Mouse (Mus musculus) left cerebral cortex, adult 8-10 months (tissue): Measurements from ENCODE around the gene Cib3. TPM values are rescaled to one million over a fixed set of nuclear protein-coding genes. Genes with fewer than 3 reads are reported as not detected.

Experiments used
- DNase-seq, 2 experiments: peaks; one replicate each; pipeline ENCODE4 v3.0.0; 2022; ENCODE audit warnings: low spot score in 2 of 2
- total RNA-seq, 4 experiments: library from RNA; stranded (reverse); gene quantifications; 2 replicates each; pipeline ENCODE4 v1.2.4; 2022

Gene Cib3
- total RNA-seq, 4 experiments from 2014 or later: not detected

DNA sequence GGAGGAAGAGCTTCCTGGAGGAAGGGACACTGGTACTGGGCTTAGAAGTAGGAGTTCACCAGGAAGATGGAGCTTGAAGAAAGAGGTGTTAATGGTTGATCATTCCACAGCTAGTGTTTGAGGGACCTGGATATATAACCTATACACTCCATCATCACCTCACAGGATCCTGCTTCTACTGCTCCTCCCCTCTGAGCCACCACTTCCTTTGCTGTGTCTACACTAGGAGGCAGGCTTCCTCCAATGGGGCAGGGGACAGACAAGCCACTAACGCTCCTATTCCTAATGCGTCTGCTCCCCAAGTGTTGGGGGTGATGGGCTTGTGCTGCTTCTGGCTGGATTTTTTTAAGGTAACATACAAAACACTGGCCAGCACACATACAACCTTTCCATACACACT is 1.9 kb downstream of the Cib3 start:
- no peak for DNase-seq

DNA sequence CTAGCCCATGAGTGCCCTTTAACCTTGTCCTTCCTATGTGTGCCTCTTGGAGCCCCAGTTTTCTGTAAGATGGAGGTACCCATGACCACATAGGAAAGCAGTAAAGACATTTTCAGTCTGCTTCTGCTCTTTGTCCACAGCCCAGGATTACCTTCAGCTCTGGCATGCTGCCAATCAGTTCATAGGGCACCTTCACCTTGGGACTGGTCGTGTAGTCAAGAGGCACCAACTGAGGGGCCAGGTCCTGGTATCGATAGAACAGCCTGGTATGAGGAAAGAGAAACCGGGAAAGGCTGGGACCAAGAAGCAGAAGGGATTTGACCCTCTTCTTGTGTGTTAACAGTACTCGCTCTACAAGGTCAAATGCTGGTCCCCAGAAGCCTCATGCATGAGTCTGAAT is 2.4 kb downstream of the Cib3 start:
- no peak for DNase-seq

DNA sequence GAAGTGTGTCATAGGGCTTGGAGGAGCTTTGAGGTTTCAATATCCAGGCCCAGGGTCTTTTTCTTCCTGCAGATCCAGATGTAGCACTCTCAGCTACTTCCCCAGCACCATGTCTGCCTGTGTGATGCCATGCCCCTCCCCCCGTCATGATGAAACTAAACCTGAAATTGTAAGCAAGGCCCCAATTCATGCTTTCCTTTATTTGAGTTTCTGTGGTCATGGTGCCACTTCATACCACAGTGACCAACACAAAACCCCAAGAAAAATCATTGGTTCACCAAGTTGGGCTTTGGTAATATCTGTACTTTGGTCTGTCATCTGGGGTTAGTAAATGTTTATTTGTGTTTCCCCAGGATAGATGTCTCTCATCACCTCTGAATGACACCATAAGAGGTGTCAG is 4.1 kb downstream of the Cib3 start:
- no peak for DNase-seq

DNA sequence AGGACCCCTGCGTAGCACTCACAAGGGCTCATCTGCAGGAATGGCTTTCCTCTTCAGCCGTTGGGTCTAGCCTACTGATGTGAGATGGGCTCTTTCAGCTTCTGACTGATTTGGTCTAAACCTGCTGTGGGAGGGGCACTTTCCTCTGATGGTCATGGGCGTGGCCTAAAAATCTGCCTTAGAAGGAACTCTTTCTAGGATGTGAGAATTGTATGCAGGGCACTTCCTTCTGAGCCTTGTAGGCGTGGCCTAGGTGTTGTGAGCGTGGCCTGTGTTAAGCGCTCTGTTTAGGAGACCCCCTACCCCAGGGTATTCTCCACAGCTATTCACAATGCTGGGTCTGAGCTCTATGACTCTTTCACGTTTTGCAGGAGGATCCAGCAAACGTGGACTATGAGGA is 14.6 kb downstream of the Cib3 start:
- no peak for DNase-seq

DNA sequence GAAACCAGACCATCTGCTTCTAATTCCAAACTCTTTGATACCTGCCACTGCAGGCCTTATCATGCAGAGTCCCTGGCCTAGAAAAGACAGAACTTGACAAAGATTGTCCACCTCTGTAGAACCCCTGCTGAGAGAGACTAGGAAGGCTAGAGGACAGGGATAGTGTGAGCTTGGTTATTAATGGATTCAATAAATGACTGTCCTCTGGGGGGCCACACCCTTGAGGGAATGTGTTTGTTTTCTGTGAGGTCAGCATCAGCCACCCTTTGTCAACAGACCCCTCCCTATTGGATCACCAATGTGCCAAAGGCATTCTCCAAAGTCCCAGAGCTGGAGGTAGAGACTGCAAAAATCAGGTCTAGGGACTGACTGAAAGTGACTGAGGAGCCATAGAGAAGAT is 20.6 kb downstream of the Cib3 start:
- DNase-seq: no peak

DNA sequence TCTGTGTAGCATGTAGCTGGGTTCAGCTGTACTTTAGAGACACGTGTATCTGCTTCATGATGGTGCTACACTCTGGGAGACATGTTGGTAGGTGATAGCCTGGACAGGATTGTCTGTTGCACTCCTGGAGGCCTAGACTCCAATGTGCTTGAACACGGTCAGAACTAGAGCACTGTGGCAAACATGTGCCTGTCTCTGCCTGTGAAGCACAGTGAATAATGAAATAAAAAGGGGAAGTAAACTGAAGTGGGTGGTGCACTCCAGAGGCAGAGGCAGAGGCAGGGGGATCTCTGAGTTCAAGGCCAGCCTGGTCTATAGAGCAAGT is 22.5 kb downstream of the Cib3 start:
- DNase-seq: no peak

DNA sequence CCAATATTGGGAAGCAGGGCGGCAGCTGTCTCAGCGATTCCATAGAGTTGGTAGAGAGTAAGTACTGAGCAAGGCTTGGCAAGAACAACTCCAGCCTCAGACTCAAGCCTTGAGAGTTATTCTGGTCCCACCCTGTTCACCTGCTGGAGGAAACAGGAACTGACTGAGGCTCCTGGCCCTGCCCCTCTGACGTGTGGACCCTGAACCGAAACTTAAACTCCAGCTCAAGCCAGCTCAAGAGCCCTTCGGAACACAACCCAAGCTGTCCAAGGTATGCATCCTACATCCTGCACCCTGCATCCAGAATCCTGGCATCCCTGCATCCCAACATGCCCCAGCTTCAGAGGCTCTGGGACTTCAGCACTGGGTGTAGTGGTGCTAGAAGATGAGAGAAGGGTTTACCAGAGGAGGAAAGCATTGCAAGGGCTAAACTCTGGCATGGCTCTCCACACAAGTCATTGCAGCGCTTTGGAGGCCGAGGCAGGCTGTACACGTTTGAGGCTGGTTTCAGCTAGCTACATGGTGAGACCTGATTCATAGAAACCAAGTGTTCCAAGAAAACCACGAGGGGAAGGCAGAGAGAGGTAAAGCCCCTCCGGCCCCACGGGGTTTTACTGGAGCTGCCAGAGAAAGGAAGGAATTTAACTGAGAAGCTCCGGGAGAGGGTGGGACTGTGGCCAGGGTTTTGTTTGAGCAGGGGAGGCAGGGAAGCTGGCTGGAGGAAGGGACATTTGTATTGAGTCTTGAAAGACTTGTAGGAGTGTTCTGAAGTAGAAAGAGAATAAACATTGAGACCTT is 23.0 kb downstream of the Cib3 start, which contains the start of gene Hsh2d:
TSS of gene Hsh2d (plus strand) at position 222 of the 798 bp plus-strand sequence.
- DNase-seq: no peak

DNA sequence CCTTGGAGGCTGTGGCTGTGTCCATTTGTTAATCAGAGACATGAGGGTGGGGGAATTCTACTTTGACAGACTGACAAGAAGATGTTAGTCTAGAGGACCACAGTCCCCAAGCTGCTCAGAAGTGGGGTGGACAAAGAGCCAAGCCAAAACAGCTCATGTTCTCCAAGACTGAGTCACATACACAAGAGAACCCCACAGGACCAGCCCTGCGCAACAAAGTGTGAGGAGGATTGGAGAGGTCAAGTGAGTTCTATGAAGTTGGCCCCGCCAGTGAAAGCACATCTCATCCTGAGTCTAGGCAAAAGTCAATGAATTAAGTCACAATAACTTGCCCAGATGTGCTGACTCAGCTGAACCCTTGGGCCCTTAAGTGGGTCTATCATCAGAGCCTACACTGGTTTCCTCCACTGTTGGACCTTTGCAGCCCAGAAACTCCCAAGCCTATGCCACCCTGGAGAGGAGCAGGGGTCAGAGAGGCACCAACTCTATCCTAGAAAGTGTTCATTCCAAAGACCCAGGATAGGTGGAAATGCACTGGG is 24.8 kb downstream of the Cib3 start:
- no peak for DNase-seq

DNA sequence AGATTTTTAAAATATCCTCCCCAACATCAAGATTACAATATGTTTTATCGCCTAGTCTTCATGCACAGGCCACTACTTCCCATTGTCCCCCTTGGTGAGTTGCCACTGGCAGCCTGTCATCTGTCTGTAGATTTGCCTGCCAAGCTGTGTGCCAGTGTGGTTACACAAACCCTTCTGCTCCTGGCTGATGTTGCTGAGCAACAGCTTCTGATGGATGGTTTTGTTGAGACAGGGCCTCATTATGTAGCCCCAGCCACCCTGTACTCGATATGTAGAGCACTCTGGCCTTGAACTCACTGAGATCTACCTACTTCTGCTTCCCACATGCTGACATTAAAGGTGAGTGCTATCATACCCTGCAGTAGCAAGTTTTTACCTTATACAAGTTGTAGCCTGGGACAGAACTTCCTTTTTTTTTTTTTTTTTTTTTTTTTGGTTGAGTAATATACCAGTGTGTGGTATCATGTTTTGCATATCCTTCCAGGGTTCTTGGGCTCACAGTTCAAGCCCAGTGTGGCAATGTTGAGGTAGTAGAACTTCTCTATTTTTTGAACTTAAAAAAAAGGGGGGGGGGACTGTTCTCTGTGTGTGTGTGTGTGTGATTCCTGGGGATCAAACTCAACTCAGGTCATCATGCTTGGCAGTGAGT is 29.0 kb downstream of the Cib3 start:
- no peak for DNase-seq

DNA sequence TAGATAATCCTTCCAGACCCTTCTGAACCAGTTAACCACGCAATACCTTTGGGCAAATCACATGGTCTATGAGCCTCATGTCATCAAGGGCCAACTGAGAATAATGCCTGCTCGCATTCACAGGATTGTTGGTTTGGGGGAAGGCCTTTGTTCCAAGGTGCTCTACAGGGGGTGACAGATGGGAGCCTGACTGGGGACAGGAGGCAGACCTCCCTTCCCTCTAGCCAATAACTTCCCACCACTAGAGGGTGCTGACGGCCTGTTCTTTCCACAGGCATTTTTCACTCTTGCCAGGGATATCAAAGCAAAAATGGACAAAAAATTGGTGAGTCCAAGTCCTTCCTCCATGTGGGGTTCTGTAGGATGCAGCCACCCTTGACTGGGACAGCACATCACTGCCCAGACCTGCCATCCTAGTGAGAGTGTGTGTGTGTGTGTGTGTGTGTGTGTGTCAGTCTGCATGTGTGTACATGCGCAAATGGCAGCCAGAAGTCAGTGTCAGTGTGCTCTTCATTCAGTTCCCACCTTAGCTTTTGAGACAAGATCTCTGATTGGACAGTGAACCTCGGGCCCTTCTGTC is 35.2 kb downstream of the Cib3 start:
- peak in 1 of 2 experiments; percentile 39 for DNase-seq

DNA sequence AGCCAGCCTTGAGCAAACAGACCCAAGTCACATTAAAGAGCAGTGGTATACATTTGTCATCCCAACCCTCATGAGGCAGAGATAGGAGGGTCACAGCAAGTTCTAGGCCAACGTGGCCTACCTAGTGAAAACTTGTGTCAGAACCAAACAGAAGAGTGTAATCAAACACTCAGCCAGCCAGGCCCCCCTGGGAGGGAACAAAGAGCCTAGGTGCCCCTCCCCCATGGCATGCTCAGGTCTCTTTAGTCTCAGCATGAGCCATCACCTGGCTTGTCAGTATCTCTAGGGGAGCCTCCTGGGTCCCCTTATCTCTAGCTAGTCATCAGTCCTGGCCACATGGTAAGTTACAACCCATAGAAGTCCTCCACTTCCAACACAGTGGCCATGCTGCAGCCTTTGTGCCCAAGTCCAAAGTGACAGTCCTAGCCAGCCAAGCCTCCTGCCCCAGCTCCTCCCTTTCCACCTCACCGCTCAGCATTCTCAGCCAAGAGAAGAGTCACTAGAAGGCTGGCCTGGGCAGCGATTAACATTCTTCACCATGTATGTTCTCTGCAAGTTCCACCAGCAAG is 42.9 kb downstream of the Cib3 start:
- no peak for DNase-seq

DNA sequence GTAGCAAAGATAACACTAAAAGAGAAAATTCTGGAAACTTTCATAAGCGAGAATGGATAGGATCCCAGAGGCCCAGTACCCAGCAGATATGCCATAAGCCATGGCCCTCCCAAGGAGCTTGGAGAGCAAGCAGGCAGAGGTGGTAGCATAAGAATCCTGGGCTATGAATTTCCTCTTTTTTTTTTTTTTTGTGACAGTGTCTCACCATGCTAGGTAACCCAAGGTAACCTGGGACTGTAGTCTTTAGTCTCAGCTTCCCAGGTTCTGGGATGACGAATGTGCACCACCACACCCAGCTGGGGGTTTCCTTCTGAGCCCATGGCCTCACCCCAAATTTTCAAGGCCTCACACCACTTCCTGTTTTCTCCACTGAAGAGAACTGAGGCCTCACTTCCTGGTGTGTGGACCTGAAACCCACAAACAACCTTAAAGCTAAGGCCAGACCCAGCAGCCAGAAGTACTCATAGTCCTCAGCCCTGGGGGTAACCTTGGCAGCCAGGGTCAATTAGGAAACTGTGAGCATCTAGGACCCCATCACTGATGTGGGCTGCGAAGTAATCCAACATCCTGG is 43.5 kb downstream of the Cib3 start:
- no peak for DNase-seq

DNA sequence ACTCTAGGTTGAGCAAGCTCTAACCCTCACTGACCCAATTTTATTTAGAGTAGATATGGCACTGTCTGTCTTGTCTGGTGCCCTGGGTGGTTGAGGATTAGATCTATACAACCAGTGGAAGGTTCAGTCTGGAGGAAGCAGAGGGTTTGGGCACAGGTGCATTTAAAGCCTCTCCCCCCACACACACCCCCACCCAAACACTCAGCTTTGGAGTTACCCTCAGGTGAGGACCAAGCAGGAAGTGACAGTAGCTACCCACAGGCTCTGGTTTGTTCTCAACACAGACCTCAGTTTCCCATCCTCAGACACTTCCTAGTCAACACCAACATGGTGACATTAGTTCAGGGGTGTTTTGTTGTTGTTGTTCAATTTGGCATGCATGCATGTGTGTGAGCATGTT is 49.8 kb downstream of the Cib3 start:
- DNase-seq: no peak

DNA sequence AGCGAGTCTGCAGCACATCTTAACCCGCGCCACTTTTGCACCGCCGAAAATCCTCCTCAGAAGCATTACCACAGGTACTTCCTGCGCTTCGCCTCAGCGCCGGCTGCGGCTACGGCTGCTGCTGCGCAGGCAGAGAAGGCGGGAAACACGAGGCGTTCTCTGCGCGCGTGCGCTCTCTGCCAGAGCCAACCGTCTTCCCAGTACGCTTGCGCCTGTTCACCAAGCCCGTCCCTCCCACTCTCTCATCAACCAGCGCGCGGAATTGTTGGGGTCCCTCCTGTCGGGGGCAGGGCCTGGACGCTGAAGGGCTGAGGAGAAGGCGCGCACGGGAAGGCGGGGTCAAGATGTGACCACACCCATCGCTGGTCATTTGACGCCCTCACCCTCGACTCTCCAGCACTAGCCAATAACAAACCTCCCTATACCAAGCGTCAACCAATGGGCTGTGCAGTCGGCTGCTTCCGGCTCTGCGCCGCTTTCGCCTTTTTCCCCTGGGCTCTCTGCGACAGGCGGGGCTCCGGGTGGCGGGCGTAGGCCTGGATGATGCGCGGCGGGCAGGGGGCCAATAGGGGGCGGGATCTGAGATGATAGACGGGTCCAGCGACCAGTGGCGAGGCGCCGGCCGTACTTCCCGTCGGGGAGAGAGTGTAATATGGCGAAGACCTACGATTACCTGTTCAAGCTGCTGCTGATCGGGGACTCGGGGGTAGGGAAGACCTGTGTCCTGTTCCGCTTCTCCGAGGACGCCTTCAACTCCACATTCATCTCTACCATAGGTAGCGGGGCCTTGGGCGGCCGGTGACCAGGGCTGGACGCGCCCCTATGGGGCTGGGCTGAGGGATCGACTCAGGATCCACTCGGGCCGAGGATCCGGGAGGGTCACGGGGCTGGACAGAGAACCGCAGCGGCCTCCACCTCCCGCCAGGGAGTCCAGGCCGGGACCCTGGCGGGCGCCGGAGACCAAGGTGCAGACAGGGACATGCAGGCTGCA is 51.6 kb downstream of the Cib3 start, which contains the start of gene Rab8a:
TSS of gene Rab8a (plus strand) at position 494 of the 991 bp plus-strand sequence.
- DNase-seq: peak; percentile 100

DNA sequence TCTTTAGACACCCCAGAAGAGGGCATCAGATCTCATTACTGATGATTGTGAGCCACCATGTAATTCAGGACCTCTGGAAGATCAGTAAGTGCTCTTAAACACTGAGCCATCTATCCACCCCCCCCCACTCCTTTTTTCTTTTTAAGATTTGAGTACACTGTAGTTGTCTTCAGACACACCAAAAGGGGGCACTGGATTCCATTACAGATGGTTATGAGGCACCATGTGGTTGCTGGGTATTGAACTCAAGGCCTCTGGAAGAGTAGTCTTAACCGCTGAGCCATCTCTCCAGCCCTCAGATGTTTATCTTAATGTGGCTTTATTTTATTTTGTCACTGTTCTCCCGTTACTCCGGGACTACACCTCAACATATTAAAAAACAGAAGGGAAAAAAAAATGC is 52.6 kb downstream of the Cib3 start:
- no peak for DNase-seq

DNA sequence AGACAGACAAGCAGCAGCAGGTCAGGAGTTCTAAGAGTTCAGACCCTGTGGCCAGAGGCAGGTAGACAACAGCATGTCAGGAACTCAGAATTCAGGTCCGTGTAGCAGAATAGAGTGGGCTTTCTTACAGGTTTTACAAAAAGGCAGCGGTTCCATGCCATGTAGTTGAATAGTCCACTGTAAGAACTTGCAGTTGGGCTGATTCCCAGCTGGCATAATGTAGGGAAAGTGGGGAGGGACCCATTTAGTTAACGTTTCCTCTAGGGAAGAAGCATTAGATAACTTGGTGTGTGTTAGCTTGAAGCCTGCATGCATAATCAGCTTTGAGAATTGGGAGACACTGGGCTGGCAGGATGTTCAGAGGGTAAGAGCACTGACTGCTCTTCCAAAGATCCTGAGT is 53.9 kb downstream of the Cib3 start:
- no peak for DNase-seq

DNA sequence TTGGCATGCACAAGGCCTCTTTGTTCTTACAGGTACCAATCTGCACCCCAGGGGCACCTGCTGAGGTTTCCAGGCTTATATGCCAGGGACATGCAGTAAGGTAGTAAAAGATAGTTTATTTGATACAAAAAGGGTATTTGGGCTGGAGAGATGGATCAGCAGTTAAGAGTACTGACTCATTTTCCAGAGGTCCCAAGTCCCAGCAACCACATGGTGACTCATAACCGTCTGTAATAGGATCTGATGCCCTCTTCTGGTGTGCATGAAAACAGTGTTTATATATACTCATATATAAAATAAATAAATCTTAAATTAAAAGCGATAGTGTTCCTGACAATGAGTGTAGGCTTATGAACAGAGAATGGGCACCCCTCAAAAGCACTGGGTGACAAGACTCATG is 54.5 kb downstream of the Cib3 start:
- no peak for DNase-seq
